In genomic region chr7:135860741-135861408, GRCm38 (mm10) we compare ENCODE assay signal across 8 mouse cellular contexts.
DNase-seq lines count a peak whose midpoint lies in the region; ATAC-seq lines count a peak whose summit lies in the region.
"Had no signal": no experiment of that assay in that cellular context is flagged by ENCODE, and none has a peak within 500 bp of the region (broad histone marks: within the 10 kb centered on the region; RNA-seq: fewer than 3 reads in every experiment).

No protein-coding gene starts in this region.

- H3K27me3 ChIP-seq in heart, embryonic 15.5 days = 0 out of 2 replicates have a peak, but pooled peaks cover 2% of the 10 kb centered on the region
- H3K27me3 ChIP-seq in forebrain, embryonic 15.5 days = peaks cover 6% of the 10 kb centered on the region; the same call in 1 of the 2 replicates

- H3K9me3 ChIP-seq in heart, embryonic 15.5 days (replicated peaks) = no peaks in the 10 kb centered on the region
- no peaks in the 10 kb centered on the region for H3K9me3 ChIP-seq in forebrain, embryonic 15.5 days

- peak overlapping the region; percentile 54 for H3K27ac ChIP-seq in heart, embryonic 15.5 days
- no peak overlapping the region for H3K27ac ChIP-seq in forebrain, embryonic 15.5 days (replicated peaks)

- ATAC-seq in heart, embryonic 15.5 days (replicated peaks; ENCODE audit: insufficient number of reproducible peaks, insufficient read depth, low FRiP score, low read depth) = no peak; the same call in 1 of the 2 replicates
- no peak for ATAC-seq in forebrain, embryonic 15.5 days (replicated peaks)

- H3K36me3 ChIP-seq in heart, embryonic 15.5 days = no peaks in the 10 kb centered on the region
- H3K36me3 ChIP-seq in forebrain, embryonic 15.5 days = no peaks in the 10 kb centered on the region

- no peak overlapping the region for H3K4me3 ChIP-seq in heart, embryonic 15.5 days
- no peak overlapping the region for H3K4me3 ChIP-seq in forebrain, embryonic 15.5 days

- H3K4me2 ChIP-seq in heart, embryonic 15.5 days = no peak overlapping the region
- H3K4me2 ChIP-seq in forebrain, embryonic 15.5 days (replicated peaks) = no peak overlapping the region

- 50% methylated on average over 14 of the region's 14 CpGs for WGBS in heart, embryonic 15.5 days
- WGBS in forebrain, embryonic 15.5 days = 61% methylated on average over 14 of the region's 14 CpGs

- peaks cover 20% of the 10 kb centered on the region for H3K4me1 ChIP-seq in heart, embryonic 15.5 days (replicated peaks)
- peaks cover 4% of the 10 kb centered on the region for H3K4me1 ChIP-seq in forebrain, embryonic 15.5 days

- no peak overlapping the region for H3K9ac ChIP-seq in heart, embryonic 15.5 days
- H3K9ac ChIP-seq in forebrain, embryonic 15.5 days (replicated peaks) = no peak overlapping the region

- DNase-seq in ovary, postnatal 10 days (ENCODE audit: low spot score) = peak; percentile 5
- no peak for DNase-seq in ovary, postnatal 14 days (ENCODE audit: low spot score)
- peak; percentile 46 for DNase-seq in kidney, postnatal 14 days
- no peak for DNase-seq in layer of hippocampus, postnatal 10 days (ENCODE audit: low spot score in 2 of 2)
- DNase-seq in retina, postnatal 1 day = no peak
- DNase-seq: cerebellum, adult 11 months had no signal

Comparison
In these comparisons a context has a peak if more than half of its experiments do, and no peak if none do; other contexts are left out.
1. DNase-seq: peak in ovary, postnatal 10 days (single experiment) and kidney, postnatal 14 days (single experiment); none in ovary, postnatal 14 days (single experiment), layer of hippocampus, postnatal 10 days (0 of 2) and retina, postnatal 1 day (single experiment).